Mouse (Mus musculus): ENCODE measurements around the gene Nanos3.

Gene Nanos3

GRCm38 (mm10) chr8:84184085-84185043 lies 653 bp downstream of the Nanos3 start:
- DNase-seq (ENCODE audit: extremely low read depth, low read depth), result no peak

- no peak for DNase-seq (ENCODE audit: extremely low read depth, low read depth)
Observed at GRCm38 (mm10) chr8:84183261-84184084, 1.5 kb downstream of the Nanos3 start.

GRCm38 (mm10) chr8:84182833-84183232 lies 2.2 kb downstream of the Nanos3 start:
- DNase-seq (ENCODE audit: extremely low read depth, low read depth), result no peak

- DNase-seq (ENCODE audit: extremely low read depth, low read depth), result no peak
Observed at GRCm38 (mm10) chr8:84180530-84181190, 4.4 kb downstream of the Nanos3 start.

DNA sequence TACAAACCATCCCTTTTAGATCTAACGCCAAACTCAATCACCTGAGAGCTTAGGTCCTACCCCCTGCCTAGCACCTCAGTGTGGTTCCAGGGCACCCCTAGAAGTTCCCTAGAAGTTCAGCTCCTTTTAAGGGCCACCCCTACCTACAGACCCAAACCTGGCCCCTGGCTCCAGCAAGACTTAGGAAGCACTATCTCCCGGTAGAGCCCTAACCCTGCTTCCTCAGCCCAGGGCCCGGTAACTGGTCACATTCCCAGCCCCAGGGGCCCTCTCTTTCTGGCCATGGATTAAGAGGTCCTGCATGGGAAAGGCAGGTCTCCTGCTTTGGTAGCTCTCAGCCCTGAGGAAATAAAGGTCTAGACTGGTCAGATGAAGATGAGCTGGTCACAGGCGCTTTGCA lies 5.1 kb downstream of the Nanos3 start:
- no peak for DNase-seq (ENCODE audit: extremely low read depth, low read depth)

DNA sequence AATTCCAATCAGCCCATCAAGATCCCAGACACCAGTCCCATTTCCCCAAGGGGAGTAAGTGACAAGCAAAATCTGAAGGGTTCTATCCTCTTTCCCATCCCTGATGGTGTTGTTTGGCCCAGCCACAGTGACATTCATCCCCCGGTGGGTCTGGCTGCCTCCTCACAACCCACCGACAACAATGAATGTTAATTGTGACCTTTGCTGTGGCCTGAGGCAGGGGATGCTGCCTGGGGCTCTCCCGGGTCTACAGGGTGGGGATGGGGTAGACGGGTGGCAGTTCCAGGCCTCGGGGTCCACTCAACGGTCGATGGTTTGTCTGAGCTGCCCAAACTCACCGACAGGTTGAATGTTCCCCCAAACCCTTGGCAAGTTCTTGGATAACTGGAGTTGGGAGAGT lies 6.4 kb downstream of the Nanos3 start:
- no peak for DNase-seq (ENCODE audit: extremely low read depth, low read depth)

DNA sequence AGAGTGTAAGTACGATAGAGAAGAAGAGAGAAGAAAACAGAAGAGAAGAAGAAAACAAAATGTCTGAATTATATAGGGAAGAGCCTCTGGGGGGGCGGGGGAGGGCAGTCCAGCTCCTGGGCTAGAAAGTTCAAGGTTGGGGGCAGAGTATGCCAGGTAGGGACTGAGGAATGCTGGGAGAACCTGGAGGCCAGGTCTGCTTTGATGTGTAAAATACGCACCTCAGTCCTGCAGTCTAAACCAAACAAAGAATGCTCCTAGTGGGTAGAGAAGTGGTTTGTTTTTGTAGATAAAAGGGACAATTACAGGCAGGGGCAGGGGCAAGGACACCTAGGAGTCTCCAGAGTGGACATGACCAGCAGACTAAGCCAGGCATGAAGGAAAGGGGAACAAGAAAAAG lies 7.6 kb downstream of the Nanos3 start:
- no peak for DNase-seq (ENCODE audit: extremely low read depth, low read depth)

DNA sequence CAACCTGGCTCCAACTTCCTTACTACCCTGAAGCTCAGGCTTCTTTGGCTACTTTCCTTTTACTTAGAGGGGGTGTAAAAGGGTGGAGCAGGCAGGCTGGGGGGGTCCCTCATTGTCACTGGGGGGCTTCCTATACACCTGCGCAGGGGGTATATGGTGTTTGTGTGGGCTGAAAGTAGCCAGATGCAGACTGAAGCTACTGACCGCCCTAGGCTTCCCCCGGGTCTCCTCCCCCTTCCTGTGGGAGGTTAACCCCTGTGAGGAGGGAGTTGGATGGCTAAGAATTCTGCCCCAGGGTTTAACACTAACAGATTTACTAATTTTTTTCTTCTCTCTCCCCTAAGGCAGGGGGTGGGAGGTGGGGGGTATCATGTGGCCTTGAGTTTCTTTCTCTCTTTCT lies 8.5 kb downstream of the Nanos3 start:
- no peak for DNase-seq (ENCODE audit: extremely low read depth, low read depth)

GRCm38 (mm10) chr8:84173861-84174260 lies 11.2 kb downstream of the Nanos3 start:
- no peak for DNase-seq (ENCODE audit: extremely low read depth, low read depth)

- no peak for DNase-seq (ENCODE audit: extremely low read depth, low read depth)
Observed at GRCm38 (mm10) chr8:84170096-84170495, 14.9 kb downstream of the Nanos3 start.

- DNase-seq (ENCODE audit: extremely low read depth, low read depth), result no peak
Observed at GRCm38 (mm10) chr8:84167696-84168095, 17.3 kb downstream of the Nanos3 start.

- DNase-seq (ENCODE audit: extremely low read depth, low read depth), result no peak
Observed at GRCm38 (mm10) chr8:84157620-84158019, 27.4 kb downstream of the Nanos3 start.

- no peak for DNase-seq (ENCODE audit: extremely low read depth, low read depth)
Observed at GRCm38 (mm10) chr8:84149181-84149580, 35.8 kb downstream of the Nanos3 start.

GRCm38 (mm10) chr8:84148531-84148850 lies 36.5 kb downstream of the Nanos3 start:
- DNase-seq (ENCODE audit: extremely low read depth, low read depth), result no peak

GRCm38 (mm10) chr8:84147769-84148530 lies 37.1 kb downstream of the Nanos3 start, which contains the start of the genes Cc2d1a and 4930432K21Rik:
Cc2d1a (minus strand) TSS chr8:84147936.
4930432K21Rik (plus strand) TSS chr8:84148025.
- peak; percentile 91 for DNase-seq (ENCODE audit: extremely low read depth, low read depth)

DNA sequence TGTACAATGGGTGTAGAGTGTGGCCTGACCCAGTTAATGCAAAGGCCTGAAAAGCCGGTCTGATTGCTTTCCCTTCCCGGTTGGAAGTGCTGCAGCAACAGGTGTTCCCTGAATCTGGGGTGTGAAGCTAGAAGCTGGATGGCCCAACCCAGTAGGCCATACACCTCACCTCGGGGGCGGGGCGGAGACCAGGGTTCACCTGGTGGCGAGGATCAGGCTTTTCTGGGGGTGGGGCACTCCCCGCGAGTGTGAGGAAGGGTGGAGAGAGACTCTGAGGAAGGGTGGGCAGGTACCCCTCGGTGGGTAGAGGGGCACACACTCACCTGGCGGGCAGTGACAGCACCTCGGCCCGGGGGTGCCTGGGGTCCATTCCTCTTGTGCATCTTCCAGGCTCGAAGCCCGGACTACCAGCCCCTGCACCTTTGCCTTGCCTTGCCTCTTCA lies 37.7 kb downstream of the Nanos3 start:
- no peak for DNase-seq (ENCODE audit: extremely low read depth, low read depth)

DNA sequence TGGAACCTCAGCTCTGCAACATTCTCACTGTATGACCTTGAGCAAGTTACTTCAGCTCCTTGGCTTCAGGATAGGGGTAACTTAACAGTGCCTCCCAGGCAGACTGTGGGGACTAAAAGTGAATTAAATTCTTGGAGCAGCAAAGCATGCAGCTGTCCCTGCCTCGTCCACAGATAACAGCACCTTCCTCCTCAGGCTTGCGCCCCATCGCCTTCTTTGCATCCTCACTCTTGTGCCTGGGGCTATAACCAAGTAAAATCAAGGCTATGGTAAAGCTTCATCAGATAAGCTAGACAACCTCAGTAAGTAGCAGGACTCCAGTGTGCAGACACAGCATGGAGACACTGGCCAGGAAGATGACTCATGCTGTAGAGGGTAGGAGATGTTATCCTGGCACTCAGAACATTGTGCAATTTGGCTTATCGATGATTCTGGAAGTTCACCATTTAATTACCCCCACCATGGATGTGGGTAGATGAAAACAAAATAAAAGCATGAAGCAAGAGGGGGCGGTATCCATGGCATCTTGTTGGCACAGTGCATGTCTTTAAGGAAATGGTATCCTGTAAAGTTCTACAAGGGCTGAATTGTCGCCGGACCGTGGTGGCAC lies 40.3 kb downstream of the Nanos3 start:
- DNase-seq (ENCODE audit: extremely low read depth, low read depth), result no peak

DNA sequence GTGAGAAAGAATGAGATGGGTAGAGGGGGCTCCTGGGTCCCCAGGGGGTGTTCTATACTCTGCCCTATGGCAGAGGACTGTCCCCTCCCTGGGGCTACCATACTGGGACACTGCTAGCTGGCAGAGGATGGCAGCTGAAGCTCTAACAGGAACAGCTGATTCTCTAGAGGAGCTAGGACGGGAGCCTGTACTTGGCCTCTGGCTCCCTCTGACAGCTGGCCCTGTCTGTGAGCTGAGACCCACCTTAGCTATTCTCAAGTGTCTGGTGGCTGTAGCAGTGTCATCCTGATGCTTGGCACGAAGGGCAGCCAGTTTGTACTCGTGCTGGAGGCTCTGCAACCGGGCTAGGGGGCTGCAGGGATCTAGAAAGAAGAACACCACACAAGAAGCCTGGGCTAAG lies 44.2 kb downstream of the Nanos3 start:
- DNase-seq (ENCODE audit: extremely low read depth, low read depth), result no peak

DNA sequence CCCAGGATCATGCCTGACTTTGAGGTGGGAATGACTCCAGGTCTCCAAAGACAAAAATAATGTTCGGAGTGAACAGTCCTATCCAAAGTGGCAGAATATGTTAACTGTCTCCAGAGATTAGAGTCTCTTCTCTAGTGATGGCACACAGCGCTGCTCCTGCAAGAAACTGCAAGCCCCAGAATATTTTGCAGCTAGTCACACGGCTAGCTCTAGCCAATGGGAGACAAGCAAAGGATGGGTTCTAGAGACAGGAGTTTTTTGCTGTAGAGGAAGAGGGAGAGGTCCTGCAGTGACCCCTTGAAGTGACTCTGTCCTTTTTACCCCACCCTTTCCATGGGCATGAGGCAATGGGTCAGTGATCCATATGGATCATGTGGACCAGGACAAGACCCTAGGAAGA lies 47.2 kb downstream of the Nanos3 start:
- no peak for DNase-seq (ENCODE audit: extremely low read depth, low read depth)

GRCm38 (mm10) chr8:84132225-84132624 lies 52.8 kb downstream of the Nanos3 start:
- DNase-seq (ENCODE audit: extremely low read depth, low read depth), result no peak

GRCm38 (mm10) chr8:84130806-84131205 lies 54.2 kb downstream of the Nanos3 start:
- no peak for DNase-seq (ENCODE audit: extremely low read depth, low read depth)

Measured in MEL-GATA-1-ER (cell line).